Mouse (Mus musculus) ovary, postnatal 10 days (tissue): ENCODE results near the gene Kcnj10.

Source experiments
- DNase-seq: peaks from one replicate; pipeline ENCODE4 v3.0.0; 2022; ENCODE audit warnings: low spot score

Kcnj10 gene

GRCm38 (mm10) chr1:172376758-172377458 lies 35.9 kb downstream of the Kcnj10 start:
- DNase-seq: no peak

- no peak for DNase-seq
Measured at GRCm38 (mm10) chr1:172380066-172380465, 39.1 kb downstream of the Kcnj10 start.

- no peak for DNase-seq
Measured at GRCm38 (mm10) chr1:172382090-172382489, 41.1 kb downstream of the Kcnj10 start.

- no peak for DNase-seq
Measured at GRCm38 (mm10) chr1:172387246-172387645, 46.2 kb downstream of the Kcnj10 start.

- no peak for DNase-seq
Measured at GRCm38 (mm10) chr1:172390769-172391168, 49.8 kb downstream of the Kcnj10 start.

- no peak for DNase-seq
Measured at GRCm38 (mm10) chr1:172391807-172392581, 51.0 kb downstream of the Kcnj10 start.

GRCm38 (mm10) chr1:172392643-172393170 lies 51.7 kb downstream of the Kcnj10 start:
- DNase-seq: no peak

GRCm38 (mm10) chr1:172393739-172394138 lies 52.7 kb downstream of the Kcnj10 start:
- DNase-seq: no peak

- DNase-seq: no peak
Measured at GRCm38 (mm10) chr1:172396996-172397752, 56.2 kb downstream of the Kcnj10 start.

- DNase-seq: no peak
Measured at GRCm38 (mm10) chr1:172406077-172406706, 65.2 kb downstream of the Kcnj10 start.

- DNase-seq: no peak
Measured at GRCm38 (mm10) chr1:172408996-172409395, 68.0 kb downstream of the Kcnj10 start.

GRCm38 (mm10) chr1:172409431-172409830 lies 68.4 kb downstream of the Kcnj10 start:
- no peak for DNase-seq

GRCm38 (mm10) chr1:172410806-172411205 lies 69.8 kb downstream of the Kcnj10 start:
- DNase-seq: peak; percentile 38

- DNase-seq: peak; percentile 42
Measured at GRCm38 (mm10) chr1:172412204-172412603, 71.2 kb downstream of the Kcnj10 start.

GRCm38 (mm10) chr1:172413491-172414230 lies 72.7 kb downstream of the Kcnj10 start:
- DNase-seq: no peak

GRCm38 (mm10) chr1:172414231-172414585 lies 73.2 kb downstream of the Kcnj10 start:
- DNase-seq: no peak

- DNase-seq: no peak
Measured at GRCm38 (mm10) chr1:172415061-172415460, 74.1 kb downstream of the Kcnj10 start.

GRCm38 (mm10) chr1:172418173-172418572 lies 77.2 kb downstream of the Kcnj10 start:
- no peak for DNase-seq

GRCm38 (mm10) chr1:172418642-172419041 lies 77.6 kb downstream of the Kcnj10 start:
- no peak for DNase-seq

GRCm38 (mm10) chr1:172420181-172420580 lies 79.2 kb downstream of the Kcnj10 start:
- DNase-seq: no peak

GRCm38 (mm10) chr1:172423393-172423792 lies 82.4 kb downstream of the Kcnj10 start:
- no peak for DNase-seq
